Comparison of ENCODE assay signal across 29 mouse cellular contexts in the genomic region with DNA sequence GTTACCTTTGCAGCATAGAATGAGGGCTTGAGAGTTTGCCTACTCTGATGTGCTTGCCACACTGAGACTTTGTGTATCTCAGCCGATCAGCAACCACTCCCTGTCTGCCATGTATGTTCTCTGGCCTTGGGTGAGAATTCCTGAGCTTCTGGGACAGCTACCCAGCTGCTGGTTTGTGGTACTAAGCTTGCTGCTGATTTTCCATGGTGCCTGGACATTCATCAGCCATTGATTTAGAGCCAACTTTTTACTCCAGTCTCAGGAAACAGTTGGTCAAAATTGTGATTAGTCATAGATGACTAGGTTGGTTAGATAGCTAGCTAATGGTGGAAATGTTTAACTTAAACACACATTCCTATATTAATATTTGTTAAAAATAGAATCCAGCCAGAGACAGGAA.
DNase-seq lines count a peak whose midpoint lies in the region; ATAC-seq and TF ChIP-seq lines count a peak whose summit lies in the region.
"Had no signal": no experiment of that assay in that cellular context is flagged by ENCODE, and none has a peak within 500 bp of the region (broad histone marks: within the 10 kb centered on the region; RNA-seq: fewer than 3 reads in every experiment).

No protein-coding gene starts in this region.

- no peak overlapping the region for H3K9ac ChIP-seq in intestine, embryonic 15.5 days
- H3K9ac ChIP-seq: embryonic facial prominence, embryonic 12.5 days; embryonic facial prominence, embryonic 15.5 days; forebrain, embryonic 13.5 days; heart, embryonic 13.5 days; hindbrain, embryonic 15.5 days had no signal

- no peaks in the 10 kb centered on the region for H3K27me3 ChIP-seq in C2C12 (ENCODE audit: control insufficient read depth, insufficient read depth, insufficient read length)
- H3K27me3 ChIP-seq in intestine, embryonic 15.5 days (replicated peaks), result no peaks in the 10 kb centered on the region
- H3K27me3 ChIP-seq: CH12.LX; embryonic facial prominence, embryonic 12.5 days; embryonic facial prominence, embryonic 15.5 days; forebrain, embryonic 13.5 days; heart, embryonic 13.5 days; hindbrain, embryonic 15.5 days had no signal

- peaks cover 1% of the 10 kb centered on the region for H3K79me3 ChIP-seq in C2C12 (ENCODE audit: low read depth)

- H3ac ChIP-seq in C2C12 (ENCODE audit: control insufficient read depth, insufficient read length, low read depth), result no peak overlapping the region

- no peak overlapping the region for H3K4me2 ChIP-seq in intestine, embryonic 15.5 days (replicated peaks)
- H3K4me2 ChIP-seq: embryonic facial prominence, embryonic 12.5 days; embryonic facial prominence, embryonic 15.5 days; forebrain, embryonic 13.5 days; heart, embryonic 13.5 days; hindbrain, embryonic 15.5 days had no signal

- WGBS in intestine, embryonic 15.5 days, result 74% methylated on average over 1 of the region's 1 CpGs

- H3K36me3 ChIP-seq in C2C12 (ENCODE audit: control insufficient read depth, insufficient read depth), result peaks cover 59% of the 10 kb centered on the region
- H3K36me3 ChIP-seq in intestine, embryonic 15.5 days, result no peaks in the 10 kb centered on the region
- H3K36me3 ChIP-seq: embryonic facial prominence, embryonic 12.5 days; embryonic facial prominence, embryonic 15.5 days; forebrain, embryonic 10.5 days; G1E; hindbrain, embryonic 15.5 days had no signal

- ATAC-seq in intestine, embryonic 15.5 days, result no peak
- ATAC-seq: activated CD4-positive, CD25-positive, alpha-beta regulatory T cell, adult 4 months; forebrain, embryonic 13.5 days; forebrain, embryonic 16.5 days had no signal

- peaks cover 15% of the 10 kb centered on the region for H3K4me1 ChIP-seq in embryonic fibroblast, embryonic 13.5 days (ENCODE audit: control insufficient read depth, insufficient read depth, low read length)
- H3K4me1 ChIP-seq in intestine, embryonic 15.5 days (replicated peaks), result no peaks in the 10 kb centered on the region
- H3K4me1 ChIP-seq: embryonic facial prominence, embryonic 12.5 days; forebrain, embryonic 10.5 days; forebrain, embryonic 13.5 days; heart, embryonic 10.5 days; hindbrain, embryonic 15.5 days had no signal

- no peak for TF ChIP-seq POLR2A in embryonic fibroblast, embryonic 13.5 days (IDR thresholded peaks at IDR 0.05; ENCODE audit: low read depth, low read length)

- peak overlapping the region; percentile 88 for H3K27ac ChIP-seq in embryonic fibroblast, embryonic 13.5 days (ENCODE audit: insufficient read depth, low read length)
- no peak overlapping the region for H3K27ac ChIP-seq in intestine, embryonic 15.5 days
- H3K27ac ChIP-seq: embryonic facial prominence, embryonic 12.5 days; embryonic facial prominence, embryonic 15.5 days; forebrain, embryonic 10.5 days; forebrain, embryonic 13.5 days; heart, adult 2 months; heart, embryonic 10.5 days; heart, embryonic 13.5 days; hindbrain, embryonic 15.5 days had no signal

- H3K79me2 ChIP-seq in C2C12 (ENCODE audit: control insufficient read depth, insufficient read depth), result no peaks in the 10 kb centered on the region

- H3K9me3 ChIP-seq in intestine, embryonic 15.5 days, result no peaks in the 10 kb centered on the region
- H3K9me3 ChIP-seq: embryonic facial prominence, embryonic 12.5 days; embryonic facial prominence, embryonic 15.5 days; forebrain, embryonic 10.5 days; forebrain, embryonic 13.5 days; heart, embryonic 10.5 days; heart, embryonic 13.5 days; hindbrain, embryonic 15.5 days had no signal

- H3K4me3 ChIP-seq in C2C12 (ENCODE audit: insufficient read depth, poor library complexity, severe bottlenecking), result no peak overlapping the region
- H3K4me3 ChIP-seq in embryonic fibroblast, embryonic 13.5 days (ENCODE audit: insufficient read depth, low read length), result no peak overlapping the region
- no peak overlapping the region for H3K4me3 ChIP-seq in intestine, embryonic 15.5 days (replicated peaks)
- H3K4me3 ChIP-seq: embryonic facial prominence, embryonic 12.5 days; embryonic facial prominence, embryonic 15.5 days; erythroblast, embryonic 14.5 days; forebrain, embryonic 10.5 days; forebrain, embryonic 13.5 days; heart, adult 2 months; heart, embryonic 10.5 days; heart, embryonic 13.5 days; hindbrain, embryonic 15.5 days had no signal

- peak; percentile 61 for DNase-seq in 3134 (ENCODE audit: extremely low read depth, insufficient read length, low spot score)
- DNase-seq in embryo, embryonic 11 days, result no peak
- DNase-seq in cerebellum, adult 11 months, result no peak
- DNase-seq: adrenal gland, adult 8-10 months; adrenal gland, postnatal 25 days; cerebellum, adult 18-20 months; cerebellum, adult 9-10 months; cerebellum, postnatal 14 days; gastrocnemius, postnatal 10 days; gastrocnemius, postnatal 36 days; heart, adult 2 months; heart, postnatal 14 days; heart, postnatal 4 days; kidney, adult 11 months had no signal

- no peak for TF ChIP-seq CTCF in C2C12 (IDR thresholded peaks at IDR 0.05; ENCODE audit: control insufficient read depth, insufficient read depth, insufficient read length)
- TF ChIP-seq CTCF in embryonic fibroblast, embryonic 13.5 days (IDR thresholded peaks at IDR 0.05; ENCODE audit: borderline replicate concordance, insufficient read depth, low read length), result no peak

TF ChIP-seq in C2C12, 6 proteins besides CTCF, POLR2A, EP300 and RAD21:
- TF ChIP-seq MAX (IDR thresholded peaks at IDR 0.05), result no peak
- TF ChIP-seq CEBPB (IDR thresholded peaks at IDR 0.05; ENCODE audit: low read depth), result no peak
- TF ChIP-seq USF1 (IDR thresholded peaks at IDR 0.05; ENCODE audit: low read depth), result no peak
- peak; percentile 36 for TF ChIP-seq FOSL1 (IDR thresholded peaks at IDR 0.05; ENCODE audit: insufficient read depth, low read length, poor library complexity, severe bottlenecking)
- TF ChIP-seq MYOG (IDR thresholded peaks at IDR 0.05; ENCODE audit: control insufficient read depth, extremely low read depth, insufficient read length), result no peak
- peak; percentile 63 for TF ChIP-seq MYOD1 (IDR thresholded peaks at IDR 0.05; ENCODE audit: control insufficient read depth, insufficient read length, low read depth)
TF ChIP-seq in C2C12: peak in this region for 2.
